Mouse (Mus musculus): ENCODE measurements around the gene Ablim2.

Ablim2 gene

GRCm38 (mm10) chr5:35905283-35905682 lies 147.6 kb downstream of the Ablim2 start:
- DNase-seq (ENCODE audit: extremely low read depth, insufficient read length, low spot score): no peak

- no peak for DNase-seq (ENCODE audit: extremely low read depth, insufficient read length, low spot score)
Measured at GRCm38 (mm10) chr5:35907090-35907489, 149.4 kb downstream of the Ablim2 start.

- peak; percentile 87 for DNase-seq (ENCODE audit: extremely low read depth, insufficient read length, low spot score)
Measured at GRCm38 (mm10) chr5:35907633-35908426, 150.2 kb downstream of the Ablim2 start.

GRCm38 (mm10) chr5:35908626-35909443 lies 151.2 kb downstream of the Ablim2 start:
- DNase-seq (ENCODE audit: extremely low read depth, insufficient read length, low spot score): no peak

- DNase-seq (ENCODE audit: extremely low read depth, insufficient read length, low spot score): no peak
Measured at GRCm38 (mm10) chr5:35915629-35916300, 158.1 kb downstream of the Ablim2 start.

- no peak for DNase-seq (ENCODE audit: extremely low read depth, insufficient read length, low spot score)
Measured at GRCm38 (mm10) chr5:35916666-35917065, 159.0 kb downstream of the Ablim2 start.

- DNase-seq (ENCODE audit: extremely low read depth, insufficient read length, low spot score): no peak
Measured at GRCm38 (mm10) chr5:35918387-35918786, 160.7 kb downstream of the Ablim2 start.

- DNase-seq (ENCODE audit: extremely low read depth, insufficient read length, low spot score): no peak
Measured at GRCm38 (mm10) chr5:35920076-35920475, 162.4 kb downstream of the Ablim2 start.

GRCm38 (mm10) chr5:35920557-35920956 lies 162.9 kb downstream of the Ablim2 start:
- DNase-seq (ENCODE audit: extremely low read depth, insufficient read length, low spot score): no peak

- no peak for DNase-seq (ENCODE audit: extremely low read depth, insufficient read length, low spot score)
Measured at GRCm38 (mm10) chr5:35921141-35921540, 163.5 kb downstream of the Ablim2 start.

GRCm38 (mm10) chr5:35921595-35922254 lies 164.0 kb downstream of the Ablim2 start:
- no peak for DNase-seq (ENCODE audit: extremely low read depth, insufficient read length, low spot score)

- DNase-seq (ENCODE audit: extremely low read depth, insufficient read length, low spot score): peak; percentile 25
Measured at GRCm38 (mm10) chr5:35923448-35923847, 165.8 kb downstream of the Ablim2 start.

GRCm38 (mm10) chr5:35925171-35925634 lies 167.5 kb downstream of the Ablim2 start:
- no peak for DNase-seq (ENCODE audit: extremely low read depth, insufficient read length, low spot score)

GRCm38 (mm10) chr5:35926511-35926910 lies 168.8 kb downstream of the Ablim2 start:
- DNase-seq (ENCODE audit: extremely low read depth, insufficient read length, low spot score): no peak

GRCm38 (mm10) chr5:35931296-35931695 lies 173.6 kb downstream of the Ablim2 start:
- DNase-seq (ENCODE audit: extremely low read depth, insufficient read length, low spot score): no peak

GRCm38 (mm10) chr5:35933059-35933458 lies 175.4 kb downstream of the Ablim2 start:
- no peak for DNase-seq (ENCODE audit: extremely low read depth, insufficient read length, low spot score)
